Mouse (Mus musculus) lung, embryonic 14.5 days (tissue): ENCODE measurements at regions not wholly inside any gene's neighbourhood (a gene's known extent, or its start where the extent isn't known, plus 50 kb on each side); places are given as distances from the start of the nearest gene placed in this dataset.

Experiments used
- ATAC-seq: fragments of 200-750 bp; cut with Nextera tagmentation; 2 replicates; pipeline ENCODE4 v1.8.0; 2017; ENCODE audit warnings: mild to moderate bottlenecking, moderate TSS enrichment, moderate library complexity; ENCODE audit not compliant: insufficient read depth
- DNase-seq: peaks from one replicate; pipeline ENCODE4 v3.0.0-alpha.2; 2015
- H3K27ac ChIP-seq: fragments of 300-500 bp; sonication (generic); 2 replicates; pipeline ENCODE4 v1.5.1; 2014; ENCODE audit warnings: low read depth, mild to moderate bottlenecking, moderate library complexity
- H3K27me3 ChIP-seq: fragments of 300-500 bp; sonication (generic); 2 replicates; pipeline ENCODE4 v1.6.1; 2014; ENCODE audit warnings: low read length, control low read depth; ENCODE audit not compliant: insufficient read depth
- H3K36me3 ChIP-seq: fragments of 300-500 bp; sonication (generic); 2 replicates; pipeline ENCODE4 v1.6.1; 2014; ENCODE audit warnings: control low read depth; ENCODE audit not compliant: insufficient read depth
- H3K4me1 ChIP-seq: fragments of 300-500 bp; sonication (generic); 2 replicates; pipeline ENCODE4 v1.6.1; 2014; ENCODE audit warnings: antibody characterized with exemption, control low read depth; ENCODE audit not compliant: insufficient read depth
- H3K4me2 ChIP-seq: fragments of 300-500 bp; sonication (generic); 2 replicates; pipeline ENCODE4 v1.6.1; 2014; ENCODE audit warnings: mild to moderate bottlenecking
- H3K4me3 ChIP-seq: fragments of 300-500 bp; sonication (generic); 2 replicates; pipeline ENCODE4 v1.5.1; 2014; ENCODE audit warnings: low read depth, low read length
- H3K9ac ChIP-seq: fragments of 300-500 bp; sonication (generic); 2 replicates; pipeline ENCODE4 v1.6.1; 2014
- H3K9me3 ChIP-seq: fragments of 300-500 bp; sonication (generic); 2 replicates; pipeline ENCODE4 v1.6.1; 2016; ENCODE audit warnings: low read depth, low read length, control low read depth
- CTCF ChIP-seq: IDR thresholded peaks from 2 replicates; pipeline ENCODE4 v1.5.1; 2016; ENCODE audit warnings: antibody characterized with exemption, low read depth
- WGBS: fragments of 180-500 bp; shearing (Covaris S2); extraction: QIAGEN DNeasy Blood & Tissue Kit; methylation state at CpG from one replicate; pipeline ENCODE4 v1.1.7; 2014; 5-methylcytosine and 5-hydroxymethylcytosine counted together

DNA sequence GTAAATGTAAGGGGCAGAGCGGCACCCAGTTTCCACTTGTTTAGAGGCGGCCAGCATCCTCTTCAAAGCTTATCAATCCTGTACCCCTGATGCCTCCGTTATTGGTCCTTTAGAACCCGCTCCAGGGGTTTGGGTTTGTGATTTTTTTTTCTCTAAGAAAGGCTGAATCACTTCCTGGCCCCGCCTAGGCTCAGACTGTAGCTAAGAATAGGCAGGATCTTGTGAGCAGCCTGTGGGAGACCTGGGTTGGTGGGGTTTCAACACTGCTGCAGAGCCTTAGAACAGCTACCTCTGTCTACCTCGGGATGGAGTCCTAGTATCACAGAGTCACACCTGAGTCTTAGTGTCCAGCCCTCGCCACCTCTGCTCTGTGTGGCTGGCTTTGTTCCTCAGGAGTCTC, 327.9 kb downstream of the Matn1 start:
- Histone ChIP-seq H3K4me2 (no peak overlapping the region), H3K9ac (no peak overlapping the region), H3K27me3 (no peaks in the 10 kb centered on the region), H3K27ac (no peak overlapping the region), H3K9me3 (no peaks in the 10 kb centered on the region), H3K36me3 (no peaks in the 10 kb centered on the region), H3K4me1 (no peaks in the 10 kb centered on the region), H3K4me3 (no peak overlapping the region)
- whole genome bisulfite sequencing = 67% methylated on average over 7 of the region's 7 CpGs
- no peak for TF ChIP-seq CTCF
- no peak for ATAC-seq
- no peak for DNase-seq

DNA sequence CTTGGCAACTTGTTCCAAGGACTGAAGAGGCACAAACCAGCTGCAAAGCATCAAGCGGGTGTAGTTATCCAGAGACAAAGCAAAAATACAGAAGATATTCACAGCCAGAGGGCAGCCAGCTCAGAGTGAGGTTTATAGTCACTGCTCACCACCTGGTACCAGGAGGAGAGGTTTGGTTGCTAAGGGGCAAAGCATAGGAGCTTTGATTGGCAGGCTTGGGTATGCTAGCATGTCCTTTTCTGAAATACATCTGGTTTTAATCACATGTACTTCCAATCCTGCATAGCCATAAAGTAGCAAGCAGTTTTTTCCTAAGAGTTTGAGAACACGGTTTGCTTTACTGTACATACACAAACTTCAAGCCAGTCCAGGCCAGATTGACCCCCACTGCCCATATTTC, 349.4 kb downstream of the Matn1 start:
- TF ChIP-seq CTCF = no peak
- WGBS = 74% methylated on average over 2 of the region's 2 CpGs
- Histone ChIP-seq H3K36me3 (no peaks in the 10 kb centered on the region), H3K9me3 (no peaks in the 10 kb centered on the region), H3K4me2 (no peak overlapping the region), H3K27ac (no peak overlapping the region), H3K9ac (no peak overlapping the region), H3K4me1 (no peaks in the 10 kb centered on the region), H3K4me3 (no peak overlapping the region), H3K27me3 (no peaks in the 10 kb centered on the region)
- no peak for ATAC-seq
- DNase-seq = no peak

DNA sequence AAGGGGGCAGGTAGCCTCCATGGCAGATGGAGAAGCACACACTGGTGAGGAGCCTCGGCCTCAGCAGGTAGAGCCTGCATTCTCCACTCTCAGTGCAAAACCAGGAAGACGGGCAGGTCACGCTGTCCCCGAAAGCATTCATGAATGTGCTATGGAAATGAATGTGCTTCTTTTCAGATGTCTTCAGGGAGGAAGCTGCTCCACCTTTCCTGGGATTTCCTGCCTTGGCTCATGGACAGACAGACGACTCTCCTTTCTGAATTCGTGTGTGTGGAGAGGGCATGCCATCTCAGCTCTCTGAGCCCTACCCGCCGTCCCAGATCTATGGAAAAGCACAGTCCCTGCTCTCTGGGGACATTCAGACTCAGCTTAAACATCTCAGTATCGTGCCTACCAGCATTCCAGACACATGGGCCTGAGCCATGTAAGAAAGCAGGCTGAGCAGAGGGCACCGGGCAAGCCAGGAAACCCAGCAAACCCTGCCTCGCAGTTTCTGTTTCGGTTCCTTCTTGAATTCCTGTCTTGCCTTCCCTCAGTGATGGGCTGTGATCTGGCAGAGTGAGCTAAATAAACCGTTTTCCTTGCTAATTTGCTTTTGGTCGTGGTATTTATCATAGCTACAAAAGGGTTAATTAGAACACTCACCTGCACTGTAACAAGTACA, 354.0 kb downstream of the Matn1 start:
- no peak overlapping the region for H3K4me2 ChIP-seq
- H3K4me1 ChIP-seq = no peaks in the 10 kb centered on the region
- H3K4me3 ChIP-seq = no peak overlapping the region
- H3K9me3 ChIP-seq = no peaks in the 10 kb centered on the region
- TF ChIP-seq CTCF = no peak
- H3K36me3 ChIP-seq = no peaks in the 10 kb centered on the region
- H3K9ac ChIP-seq = no peak overlapping the region
- ATAC-seq (no peak), DNase-seq (no peak)
- H3K27me3 ChIP-seq = no peaks in the 10 kb centered on the region
- WGBS = 67% methylated on average over 14 of the region's 14 CpGs
- H3K27ac ChIP-seq = no peak overlapping the region

DNA sequence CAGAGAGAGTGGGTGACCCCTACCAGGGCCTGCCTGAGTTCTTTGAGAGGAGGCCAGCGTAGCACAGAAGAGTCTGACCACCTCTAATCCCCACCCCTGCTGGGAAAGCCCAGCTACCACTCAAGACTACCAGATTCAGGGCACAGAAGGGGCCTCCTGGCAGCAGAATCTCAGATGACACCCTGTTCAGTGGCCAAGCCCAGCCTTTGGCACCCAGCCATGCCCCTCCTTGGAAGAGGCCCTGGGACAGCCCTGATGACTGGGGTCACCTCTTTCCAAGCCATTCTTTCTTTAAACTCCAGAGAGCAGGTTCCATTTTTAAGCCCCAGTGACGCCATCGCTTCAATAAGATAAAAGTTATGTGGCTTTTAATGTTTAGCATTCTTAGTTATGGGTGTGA, 359.8 kb downstream of the Matn1 start:
- WGBS = 71% methylated on average over 3 of the region's 3 CpGs
- no peak for ATAC-seq
- no peaks in the 10 kb centered on the region for H3K36me3 ChIP-seq

DNA sequence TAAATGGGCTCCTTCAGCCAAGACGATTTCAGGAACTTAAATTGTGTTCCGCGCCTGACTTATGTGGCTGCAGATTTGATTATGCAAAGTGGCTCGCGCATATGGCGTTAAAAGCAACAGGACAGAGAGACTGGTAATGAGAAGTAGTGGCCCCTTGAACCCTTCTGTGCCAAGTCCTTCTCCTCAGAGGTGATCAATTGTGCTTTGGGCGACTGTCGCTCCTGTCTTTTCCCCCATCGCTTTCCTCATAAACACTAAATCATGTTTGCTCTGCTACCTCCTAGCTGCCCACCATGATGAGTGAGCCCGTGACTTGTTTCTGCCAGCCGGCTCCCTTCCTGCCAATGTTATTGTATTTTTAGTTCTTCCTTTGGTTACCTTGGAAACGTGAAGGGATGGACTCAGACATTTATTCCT, 360.2 kb downstream of the Matn1 start:
- H3K36me3 ChIP-seq = no peaks in the 10 kb centered on the region
- no peak for ATAC-seq
- H3K4me3 ChIP-seq = no peak overlapping the region
- 65% methylated on average over 12 of the region's 12 CpGs for WGBS
- no peak overlapping the region for H3K4me2 ChIP-seq
- no peak overlapping the region for H3K9ac ChIP-seq
- no peaks in the 10 kb centered on the region for H3K9me3 ChIP-seq
- H3K4me1 ChIP-seq = no peaks in the 10 kb centered on the region
- TF ChIP-seq CTCF = no peak
- no peak overlapping the region for H3K27ac ChIP-seq
- H3K27me3 ChIP-seq = no peaks in the 10 kb centered on the region
- no peak for DNase-seq

More for the DNA sequence above, 359.8 kb downstream of the Matn1 start:
- no peak overlapping the region for H3K4me2 ChIP-seq
- no peak for TF ChIP-seq CTCF
- no peak overlapping the region for H3K27ac ChIP-seq
- no peak overlapping the region for H3K4me3 ChIP-seq
- H3K9ac ChIP-seq = no peak overlapping the region
- peak; percentile 40 for DNase-seq
- H3K9me3 ChIP-seq = no peaks in the 10 kb centered on the region
- H3K27me3 ChIP-seq = no peaks in the 10 kb centered on the region
- H3K4me1 ChIP-seq = no peaks in the 10 kb centered on the region

DNA sequence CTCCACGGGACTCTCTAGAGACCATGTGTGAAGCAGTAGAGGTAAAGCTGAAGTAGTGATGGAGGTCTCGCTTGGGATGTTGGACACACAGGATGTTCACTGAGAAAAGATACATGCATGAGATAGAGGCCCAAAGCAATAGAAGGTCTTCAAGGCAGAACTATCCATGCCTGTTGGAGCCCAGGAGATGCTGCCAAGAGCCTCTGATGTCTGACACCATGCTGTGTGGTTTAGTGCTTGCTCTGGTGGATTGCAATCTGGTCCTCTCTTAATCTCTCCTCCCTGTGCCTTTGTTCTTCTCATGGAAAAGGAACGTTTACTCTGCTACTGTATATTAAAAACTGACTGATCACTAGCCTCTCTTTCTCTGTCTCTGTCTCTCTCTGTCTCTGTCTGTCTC, 370.0 kb downstream of the Matn1 start:
- DNase-seq = no peak
- WGBS = 68% methylated on average over 3 of the region's 3 CpGs

DNA sequence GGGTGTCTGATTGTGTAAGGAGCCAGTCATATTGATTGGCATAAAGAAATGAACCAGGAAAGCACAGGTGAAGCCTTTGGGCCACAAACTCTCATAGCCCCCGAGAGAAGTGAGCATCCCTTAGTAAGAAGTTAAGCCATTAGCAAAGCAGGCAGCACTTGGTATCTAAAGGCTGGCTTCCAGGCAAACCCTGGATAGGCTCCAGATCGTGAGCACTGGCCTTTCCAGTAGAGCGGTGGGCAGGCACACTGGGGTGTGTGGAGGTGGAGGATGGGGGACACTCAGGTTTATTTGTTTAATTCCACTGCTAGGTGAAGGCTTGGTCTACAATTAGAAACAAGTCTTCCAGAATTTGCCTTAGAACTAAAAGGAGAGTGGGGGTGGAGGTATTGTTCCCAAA, 371.9 kb downstream of the Matn1 start:
- no peak overlapping the region for H3K27ac ChIP-seq
- DNase-seq = no peak
- H3K9me3 ChIP-seq = no peaks in the 10 kb centered on the region
- no peak for TF ChIP-seq CTCF
- H3K4me2 ChIP-seq = no peak overlapping the region
- no peak overlapping the region for H3K9ac ChIP-seq
- H3K36me3 ChIP-seq = no peaks in the 10 kb centered on the region
- no peaks in the 10 kb centered on the region for H3K4me1 ChIP-seq
- no peak for ATAC-seq
- H3K4me3 ChIP-seq = no peak overlapping the region
- WGBS = 62% methylated on average over 3 of the region's 3 CpGs
- H3K27me3 ChIP-seq = no peaks in the 10 kb centered on the region

More for the DNA sequence above, 370.0 kb downstream of the Matn1 start:
- no peak overlapping the region for H3K4me3 ChIP-seq
- H3K4me1 ChIP-seq = no peaks in the 10 kb centered on the region
- no peaks in the 10 kb centered on the region for H3K36me3 ChIP-seq
- no peak overlapping the region for H3K4me2 ChIP-seq
- H3K27me3 ChIP-seq = no peaks in the 10 kb centered on the region
- no peaks in the 10 kb centered on the region for H3K9me3 ChIP-seq
- TF ChIP-seq CTCF = no peak
- H3K27ac ChIP-seq = no peak overlapping the region
- no peak overlapping the region for H3K9ac ChIP-seq
- no peak for ATAC-seq
